Mouse (Mus musculus) inflammation-experienced regulatory T-cells, adult 6 months (primary cell): ENCODE measurements at regions not wholly inside any gene's neighbourhood (a gene's known extent, or its start where the extent isn't known, plus 50 kb on each side); places are given as distances from the start of the nearest gene placed in this dataset.
"Not testable (repeated sequence)": the region's sequence is repeated elsewhere in the genome, so short reads cannot be mapped to it uniquely, and the experiment has no call there.

Source experiments
- ATAC-seq: one replicate; pipeline ENCODE4 v1.8.0; 2017

- no peak for ATAC-seq
Observed at GRCm38 (mm10) chr10:9459145-9459544, 215.9 kb downstream of the Samd5 start.

GRCm38 (mm10) chr10:9458466-9458865, 216.5 kb downstream of the Samd5 start:
- no peak for ATAC-seq

DNA sequence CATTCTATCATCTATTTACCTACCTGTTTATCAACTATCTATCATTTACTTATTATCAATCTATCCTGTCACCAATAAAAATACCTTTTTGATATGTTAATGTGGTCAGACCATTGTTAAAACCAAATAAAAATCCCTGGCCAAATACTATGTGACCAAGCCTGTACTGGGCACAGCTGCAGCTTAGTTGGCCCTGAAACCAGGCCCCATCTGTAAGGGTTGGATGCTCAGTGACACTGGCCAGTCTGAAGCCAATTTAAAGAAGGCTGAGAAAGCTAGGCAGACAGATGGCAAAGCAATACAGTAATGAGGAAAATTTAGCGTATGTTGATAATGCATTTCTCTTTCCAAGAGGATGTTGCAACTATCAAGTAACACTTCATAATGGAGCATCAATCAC, 217.8 kb downstream of the Samd5 start:
- no peak for ATAC-seq

GRCm38 (mm10) chr10:9439072-9439471, 235.9 kb downstream of the Samd5 start:
- ATAC-seq: no peak

DNA sequence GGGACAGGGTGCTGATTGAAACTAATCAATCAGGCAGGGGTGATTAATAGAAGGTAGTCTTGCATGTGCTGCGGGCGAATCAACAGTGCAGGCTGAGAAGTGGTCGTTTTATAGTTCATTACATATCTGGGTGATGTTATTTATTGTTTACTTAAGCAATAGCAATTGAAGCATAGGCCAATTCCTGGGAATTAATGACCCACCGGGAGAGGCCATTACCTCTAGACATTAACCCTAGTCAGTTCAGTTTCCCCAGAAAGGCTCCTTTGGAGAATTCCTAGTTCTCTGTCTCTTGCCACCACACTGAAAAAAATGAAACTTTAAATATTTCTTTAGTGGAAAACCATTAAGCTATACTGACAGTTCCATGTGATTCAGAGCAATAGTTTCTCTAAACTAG, 236.6 kb downstream of the Samd5 start:
- ATAC-seq: no peak

DNA sequence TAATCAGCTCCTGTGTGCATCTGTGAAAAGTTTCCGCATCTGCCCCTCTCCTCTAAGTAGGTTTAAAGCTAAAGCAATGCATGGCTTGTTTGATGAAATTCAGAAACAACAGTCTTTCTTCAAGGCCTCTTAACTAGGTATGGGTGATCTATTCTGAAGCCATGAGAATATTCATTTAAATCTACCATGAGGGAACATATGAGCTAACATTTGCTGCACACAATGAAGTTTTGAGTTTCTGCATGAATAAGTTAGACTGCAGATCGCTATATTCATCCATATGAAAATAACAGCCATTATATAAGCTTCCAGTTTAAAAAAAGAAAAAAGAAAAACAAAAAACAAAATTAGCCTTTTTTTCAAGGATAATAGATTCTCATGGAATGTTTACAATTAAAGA, 245.9 kb downstream of the Samd5 start:
- no peak for ATAC-seq

DNA sequence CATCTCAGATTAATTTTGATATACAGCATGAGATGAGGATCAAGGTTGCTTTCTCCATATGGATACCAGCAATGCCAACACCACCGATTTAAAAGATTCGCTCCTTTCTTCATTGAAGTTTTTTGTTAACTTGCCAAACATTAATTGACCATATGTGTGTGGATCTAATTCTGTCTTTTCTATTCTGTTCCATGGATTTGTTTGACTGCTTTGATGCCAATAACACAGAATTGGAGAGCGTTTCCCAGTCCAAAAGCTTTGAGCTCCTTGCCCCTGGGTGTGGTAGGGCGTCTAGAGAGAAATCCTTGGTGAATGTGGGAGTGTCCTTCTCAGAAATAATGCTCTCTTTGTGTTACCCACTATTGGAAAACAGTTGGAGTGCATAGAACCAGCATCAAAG, 254.3 kb downstream of the Samd5 start:
- ATAC-seq: no peak

GRCm38 (mm10) chr10:9416685-9417084, 258.3 kb downstream of the Samd5 start:
- no peak for ATAC-seq

- ATAC-seq: no peak
Observed at GRCm38 (mm10) chr10:9406101-9406500, 268.9 kb downstream of the Samd5 start.

GRCm38 (mm10) chr10:9405417-9405816, 269.6 kb downstream of the Samd5 start:
- no peak for ATAC-seq

DNA sequence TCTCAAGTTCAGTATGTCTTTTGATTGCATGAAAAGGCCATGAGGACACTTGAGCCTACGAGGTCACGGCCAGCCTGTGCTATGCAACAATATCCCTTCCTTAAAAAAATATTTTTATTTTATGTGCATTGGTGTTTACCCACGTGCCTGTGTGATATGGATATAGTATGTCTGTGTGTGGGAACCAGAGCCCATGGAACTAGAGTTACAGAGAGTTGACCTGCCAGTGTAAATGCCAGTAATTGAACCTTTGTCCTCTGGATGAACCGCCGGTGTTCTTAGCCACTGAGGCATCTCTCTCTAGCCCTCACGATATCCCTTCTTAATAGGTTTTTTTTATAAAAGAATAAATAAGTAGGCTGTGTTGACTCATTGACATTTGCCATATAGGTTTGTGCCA, 270.0 kb downstream of the Samd5 start:
- ATAC-seq: no peak

GRCm38 (mm10) chr10:9400911-9401617, 273.9 kb downstream of the Samd5 start:
- no peak for ATAC-seq

DNA sequence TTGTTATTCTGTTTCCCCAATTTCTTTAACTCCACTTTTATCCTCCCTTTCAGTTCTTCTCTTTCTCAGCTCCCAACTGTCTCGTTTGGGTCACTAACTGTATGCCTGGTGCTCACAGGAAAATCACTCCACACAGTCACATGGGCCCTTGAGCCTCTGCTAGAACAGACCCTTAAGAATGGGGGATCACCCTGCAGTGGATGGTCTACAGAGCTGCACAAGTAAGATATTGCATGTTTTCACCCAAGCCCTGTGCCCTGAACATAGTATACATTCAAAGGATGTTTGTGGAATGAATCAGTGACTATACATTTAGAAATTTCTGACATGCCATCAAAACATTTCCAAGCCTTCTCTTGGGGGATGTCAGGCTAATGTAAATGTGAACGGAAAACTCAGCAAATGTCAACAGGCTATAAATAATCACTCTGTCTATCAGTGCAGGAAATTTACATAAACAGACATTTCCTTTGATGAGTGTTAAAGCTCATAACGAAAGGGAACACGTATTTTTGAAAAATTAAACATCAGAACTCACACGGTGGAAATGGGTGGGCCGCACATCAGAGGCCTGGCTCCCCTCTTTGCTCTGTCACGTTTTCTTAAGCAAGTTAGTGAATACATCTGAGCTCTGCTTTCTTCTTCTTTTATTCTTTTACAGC, 297.4 kb downstream of the Samd5 start:
- no peak for ATAC-seq

DNA sequence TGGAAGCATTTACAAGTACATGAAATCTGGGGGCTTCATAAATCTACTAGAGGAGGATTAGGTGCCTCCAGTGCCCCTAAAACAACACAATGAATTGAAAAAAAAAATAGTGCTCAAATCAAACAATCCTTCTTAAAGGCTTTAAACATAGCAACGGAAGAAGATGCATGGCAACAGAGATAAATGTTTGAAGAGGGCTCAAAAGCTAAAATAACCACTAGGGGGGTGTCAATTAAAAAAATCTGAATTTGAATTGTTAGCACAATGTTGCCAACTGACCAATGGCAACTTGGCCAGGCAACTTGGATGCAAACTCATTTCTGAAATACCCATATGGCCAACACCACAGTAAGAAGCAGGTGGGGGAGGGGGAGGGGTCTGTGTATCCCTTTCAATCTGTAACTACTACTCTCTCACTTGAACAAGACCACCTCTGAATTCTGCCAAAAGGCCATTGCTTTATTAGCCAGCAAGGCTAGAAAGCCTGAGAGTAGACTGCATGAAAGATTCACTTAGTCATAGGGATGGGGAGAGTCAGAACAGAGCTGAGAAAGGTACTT, 312.6 kb downstream of the Samd5 start:
- ATAC-seq: no peak

- ATAC-seq: no peak
Observed at GRCm38 (mm10) chr10:9338207-9338801, 336.7 kb downstream of the Samd5 start.

GRCm38 (mm10) chr10:9334245-9334845, 340.7 kb downstream of the Samd5 start:
- ATAC-seq: no peak

GRCm38 (mm10) chr10:9331694-9332093, 343.3 kb downstream of the Samd5 start:
- no peak for ATAC-seq

DNA sequence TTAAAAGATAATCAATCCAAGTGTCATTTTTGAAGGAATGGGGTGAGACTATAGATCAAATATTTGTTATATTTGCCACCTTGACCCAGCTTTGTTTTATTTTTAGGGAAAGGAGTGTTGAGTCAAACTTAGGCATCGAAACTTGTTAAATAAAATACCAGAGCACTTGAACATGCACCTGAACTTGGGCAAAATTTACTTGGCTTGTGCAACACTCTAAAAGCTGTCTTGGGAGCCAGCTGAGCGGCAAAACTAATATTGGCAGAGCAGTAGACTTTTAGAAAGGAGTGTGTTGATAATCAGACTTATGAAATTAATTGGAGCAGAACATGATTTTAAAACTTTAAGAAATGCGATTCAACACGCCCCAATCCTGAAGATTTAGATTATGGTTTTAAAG, 346.7 kb downstream of the Samd5 start:
- no peak for ATAC-seq

GRCm38 (mm10) chr10:9327881-9328280, 347.1 kb downstream of the Samd5 start:
- ATAC-seq: not testable (repeated sequence)

DNA sequence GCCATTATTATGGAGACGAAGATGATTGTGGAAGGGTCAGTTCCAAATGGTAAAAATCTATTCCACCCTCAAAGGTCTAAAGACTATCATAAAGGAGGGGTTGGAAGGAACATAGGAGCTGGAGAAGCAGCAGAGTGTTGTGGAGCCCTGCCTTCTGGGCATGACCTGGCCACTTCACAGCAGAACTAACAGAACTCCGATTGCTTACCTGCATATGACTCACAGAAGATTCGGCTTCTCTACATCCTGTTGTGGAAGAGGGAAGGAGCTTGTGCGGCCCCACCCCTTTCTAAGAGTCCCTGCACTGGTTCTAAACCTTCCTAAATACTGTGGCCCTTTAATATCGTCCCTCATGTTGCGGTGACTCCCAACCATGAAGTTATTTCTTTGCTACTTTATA, 362.7 kb downstream of the Samd5 start:
- no peak for ATAC-seq

DNA sequence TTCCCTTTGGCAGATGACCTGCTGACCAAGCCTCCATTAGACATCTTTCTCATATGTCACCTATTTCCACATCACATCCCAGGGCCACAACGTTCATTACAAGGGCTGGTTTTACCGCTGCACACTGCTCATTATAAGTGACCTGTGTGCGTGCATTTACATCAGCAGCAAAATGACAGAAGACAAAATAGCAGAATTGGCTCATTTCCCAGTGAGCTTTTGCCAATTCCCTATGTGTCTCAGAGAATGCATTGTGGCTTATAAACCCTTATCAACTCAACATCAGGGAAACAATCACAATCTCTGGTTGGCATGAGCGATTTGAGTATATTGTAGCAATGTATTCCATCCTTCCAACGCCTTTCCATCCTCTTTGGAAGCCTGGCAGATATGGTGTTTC, 364.7 kb downstream of the Samd5 start:
- no peak for ATAC-seq

GRCm38 (mm10) chr10:9296055-9296454, 379.0 kb downstream of the Samd5 start:
- no peak for ATAC-seq

DNA sequence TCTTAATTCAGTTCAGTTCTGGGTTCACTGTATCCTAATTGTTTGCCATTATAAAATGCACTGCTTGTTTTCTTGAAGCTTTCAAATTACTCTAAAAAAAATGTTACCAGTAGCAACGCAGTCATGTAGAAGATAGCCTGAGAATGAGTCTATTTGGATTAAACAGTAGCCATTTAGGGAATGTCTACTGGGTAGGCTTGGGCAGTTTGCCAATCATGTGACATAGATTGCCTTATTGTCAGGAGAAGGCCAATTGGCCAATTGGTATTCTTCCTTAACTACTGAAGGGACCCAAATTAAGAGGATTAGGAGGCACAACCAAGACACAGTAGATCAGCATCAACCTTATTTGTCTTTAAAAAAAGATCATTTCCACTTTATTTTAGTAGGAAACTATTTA, 379.7 kb downstream of the Samd5 start:
- no peak for ATAC-seq

DNA sequence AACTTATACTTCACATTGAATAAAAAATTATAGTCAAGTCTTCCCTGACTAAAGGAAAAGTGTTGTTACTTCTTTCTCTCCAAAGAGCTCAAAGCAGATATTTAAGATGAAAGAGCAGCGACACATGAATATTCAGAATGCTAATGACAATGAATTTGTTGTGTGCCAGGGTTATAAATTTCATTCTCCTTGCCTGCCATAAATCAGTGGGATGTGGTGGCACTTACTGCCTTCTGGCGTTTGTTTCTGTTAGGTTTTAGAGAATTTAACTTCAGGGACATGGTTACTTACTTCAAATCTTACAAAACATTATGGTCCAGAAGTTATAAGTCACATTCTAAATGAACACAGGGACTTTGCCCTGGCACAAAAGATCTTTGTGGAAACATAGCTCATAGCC, 380.4 kb downstream of the Samd5 start:
- ATAC-seq: no peak
